Mouse (Mus musculus): ENCODE data around the gene Ptgs2. TPM values are rescaled to one million over a fixed set of nuclear protein-coding genes. Genes with fewer than 3 reads are reported as not detected.
A peak's percentile ranks its signal among the peaks of the same experiment; 100 is the strongest.

Gene Ptgs2
- under 1 TPM; 0.52 to 0.69 TPM for total RNA-seq (2021)
- long read RNA-seq, experiment 1, result 0 reads
- long read RNA-seq, experiment 2, partial matches to known transcripts, result 0 of 1 reads
- long read RNA-seq, experiment 2, other reads (novel, unspliced or antisense), result 1 of 1 reads

GRCm38 (mm10) chr1:150099790-150100333 is at the start of gene Ptgs2:
Ptgs2 (plus strand) TSS chr1:150100031.
- DNase-seq, result peak; percentile 68 to 70

GRCm38 (mm10) chr1:150050256-150050655 is 49.6 kb upstream of the Ptgs2 start:
- no peak for DNase-seq

- no peak for DNase-seq
Observed at GRCm38 (mm10) chr1:150065684-150066083, 34.1 kb upstream of the Ptgs2 start.

GRCm38 (mm10) chr1:150072880-150073279 is 27.0 kb upstream of the Ptgs2 start:
- DNase-seq, result no peak

- no peak for DNase-seq
Observed at GRCm38 (mm10) chr1:150074609-150075008, 25.2 kb upstream of the Ptgs2 start.

- DNase-seq, result no peak
Observed at GRCm38 (mm10) chr1:150089040-150089692, 10.7 kb upstream of the Ptgs2 start.

GRCm38 (mm10) chr1:150090229-150090628 is 9.6 kb upstream of the Ptgs2 start:
- DNase-seq, result no peak

- no peak for DNase-seq
Observed at GRCm38 (mm10) chr1:150097036-150097435, 2.8 kb upstream of the Ptgs2 start.

- no peak for DNase-seq
Observed at GRCm38 (mm10) chr1:150097721-150098120, 2.1 kb upstream of the Ptgs2 start.

- DNase-seq, result no peak
Observed at GRCm38 (mm10) chr1:150099374-150099773, 457 bp upstream of the Ptgs2 start.

GRCm38 (mm10) chr1:150104228-150104720 is 4.4 kb downstream of the Ptgs2 start:
- DNase-seq, result peak in 1 of 2 experiments; percentile 10

- DNase-seq, result no peak
Observed at GRCm38 (mm10) chr1:150106736-150107135, 6.9 kb downstream of the Ptgs2 start.

GRCm38 (mm10) chr1:150109591-150109990 is 9.8 kb downstream of the Ptgs2 start:
- DNase-seq, result no peak

GRCm38 (mm10) chr1:150115352-150115751 is 15.5 kb downstream of the Ptgs2 start:
- DNase-seq, result peak in 1 of 2 experiments; percentile 2

- DNase-seq, result no peak
Observed at GRCm38 (mm10) chr1:150118352-150118751, 18.5 kb downstream of the Ptgs2 start.

GRCm38 (mm10) chr1:150125568-150125967 is 25.7 kb downstream of the Ptgs2 start:
- no peak for DNase-seq

GRCm38 (mm10) chr1:150130070-150130469 is 30.2 kb downstream of the Ptgs2 start:
- DNase-seq, result no peak

GRCm38 (mm10) chr1:150130586-150131275 is 30.9 kb downstream of the Ptgs2 start:
- no peak for DNase-seq

- DNase-seq, result no peak
Observed at GRCm38 (mm10) chr1:150135350-150135749, 35.5 kb downstream of the Ptgs2 start.

- DNase-seq, result peak in 1 of 2 experiments; percentile 3
Observed at GRCm38 (mm10) chr1:150139730-150140129, 39.9 kb downstream of the Ptgs2 start.

- no peak for DNase-seq
Observed at GRCm38 (mm10) chr1:150141939-150142338, 42.1 kb downstream of the Ptgs2 start.

- no peak for DNase-seq
Observed at GRCm38 (mm10) chr1:150143578-150143977, 43.7 kb downstream of the Ptgs2 start.

- peak in 1 of 2 experiments; percentile 9 for DNase-seq
Observed at GRCm38 (mm10) chr1:150145049-150145448, 45.2 kb downstream of the Ptgs2 start.

All from heart, adult 18-20 months (tissue).